Mouse (Mus musculus) hindbrain, postnatal 0 days (tissue): ENCODE data around the gene Ephb2. TPM values are rescaled to one million over a fixed set of nuclear protein-coding genes. Genes with fewer than 3 reads are reported as not detected.

ENCODE experiments used
- ATAC-seq: fragments of 200-750 bp; cut with Nextera tagmentation; 2 replicates; pipeline ENCODE4 v1.8.0; 2017; ENCODE audit warnings: mild to moderate bottlenecking, moderate TSS enrichment, moderate library complexity
- DNase-seq: peaks from one replicate; pipeline ENCODE4 v3.0.0-alpha.2; 2015; ENCODE audit warnings: low spot score
- H3K27ac ChIP-seq: fragments of 300-500 bp; sonication (generic); 2 replicates; pipeline ENCODE4 v1.5.1; 2014; ENCODE audit warnings: mild to moderate bottlenecking
- H3K27me3 ChIP-seq: fragments of 300-500 bp; sonication (generic); 2 replicates; pipeline ENCODE4 v1.6.1; 2014; ENCODE audit warnings: low read length, mixed read lengths; ENCODE audit not compliant: insufficient read depth
- H3K36me3 ChIP-seq: fragments of 300-500 bp; sonication (generic); 2 replicates; pipeline ENCODE4 v1.6.1; 2014; ENCODE audit warnings: low read length, mixed read lengths; ENCODE audit not compliant: insufficient read depth
- H3K4me1 ChIP-seq: fragments of 300-500 bp; sonication (generic); 2 replicates; pipeline ENCODE4 v1.6.1; 2014; ENCODE audit warnings: antibody characterized with exemption, low read length, mixed read lengths; ENCODE audit not compliant: insufficient read depth
- H3K4me2 ChIP-seq: fragments of 300-500 bp; sonication (generic); 2 replicates; pipeline ENCODE4 v1.6.1; 2014; ENCODE audit warnings: low read depth, mild to moderate bottlenecking, low read length, moderate library complexity, mixed read lengths
- H3K4me3 ChIP-seq: fragments of 300-500 bp; sonication (generic); 2 replicates; pipeline ENCODE4 v1.5.1; 2014; ENCODE audit warnings: low read length
- H3K9ac ChIP-seq: fragments of 300-500 bp; sonication (generic); replicated peaks from 2 replicates; pipeline ENCODE4 v1.6.1; 2014; ENCODE audit warnings: mild to moderate bottlenecking, low read length, moderate library complexity, mixed read lengths
- H3K9me3 ChIP-seq: fragments of 300-500 bp; sonication (generic); 2 replicates; pipeline ENCODE4 v1.6.1; 2016; ENCODE audit warnings: low read length, mixed read lengths
- CTCF ChIP-seq: IDR thresholded peaks from 2 replicates; pipeline ENCODE4 v1.5.1; 2016; ENCODE audit warnings: antibody characterized with exemption, control low read depth, low read depth
- WGBS: fragments of 180-500 bp; shearing (Covaris S2); extraction: QIAGEN DNeasy Blood & Tissue Kit; methylation state at CpG from one replicate; pipeline ENCODE4 v1.1.7; 2014; 5-methylcytosine and 5-hydroxymethylcytosine counted together
- polyA plus RNA-seq: library from polyadenylated mRNA; unstranded; fragments of >200 nt; fragmentation: Nextera tagmentation; extraction: Ambion mirVana; gene quantifications from 2 replicates; pipeline ENCODE4 v1.2.1, GENCODE M21; 2015
- total RNA-seq: library from RNA; depleted of rRNA; stranded (reverse); fragments of >200 nt; gene quantifications from 2 replicates; pipeline ENCODE4 v1.2.3, GENCODE M21; 2014

The Ephb2 gene
- total and polyA plus RNA-seq, 2 experiments from 2014 or later: 13.0 to 136 TPM

- 55% methylated on average over 23 of the region's 23 CpGs for WGBS
- H3K4me2 ChIP-seq: no peak overlapping the region
- DNase-seq (no peak), ATAC-seq (no peak)
- H3K9ac ChIP-seq: no peak overlapping the region
- no peak for TF ChIP-seq CTCF
- peaks cover 14% of the 10 kb centered on the region; the same call in 1 of the 2 replicates for H3K4me1 ChIP-seq
- H3K9me3 ChIP-seq: no peaks in the 10 kb centered on the region
- no peaks in the 10 kb centered on the region for H3K36me3 ChIP-seq
- no peaks in the 10 kb centered on the region for H3K27me3 ChIP-seq
- H3K4me3 ChIP-seq: no peak overlapping the region
- no peak overlapping the region; the same call in 1 of the 2 replicates for H3K27ac ChIP-seq
Observed at GRCm38 (mm10) chr4:136797677-136798569, 37.9 kb downstream of the Ephb2 start.

GRCm38 (mm10) chr4:136793320-136793719 is 42.5 kb downstream of the Ephb2 start:
- ATAC-seq (peak; percentile 39; the same call in 1 of the 2 replicates), DNase-seq (no peak)
- H3K27me3 ChIP-seq: no peaks in the 10 kb centered on the region
- 0 out of 2 replicates have a peak, but pooled peaks cover 5% of the 10 kb centered on the region for H3K4me1 ChIP-seq
- 49% methylated on average over 11 of the region's 11 CpGs for WGBS
- no peak overlapping the region for H3K9ac ChIP-seq
- H3K36me3 ChIP-seq: no peaks in the 10 kb centered on the region
- 0 out of 2 replicates have a peak overlapping the region, but pooled peaks have one; percentile 0 for H3K27ac ChIP-seq
- no peak for TF ChIP-seq CTCF
- no peaks in the 10 kb centered on the region for H3K9me3 ChIP-seq
- H3K4me3 ChIP-seq: no peak overlapping the region
- H3K4me2 ChIP-seq: no peak overlapping the region

- 61% methylated on average over 6 of the region's 6 CpGs for WGBS
- Histone ChIP-seq H3K4me2 (no peak overlapping the region), H3K9ac (no peak overlapping the region), H3K36me3 (no peaks in the 10 kb centered on the region), H3K4me1 (peaks cover 9% of the 10 kb centered on the region; the same call in 1 of the 2 replicates), H3K27me3 (no peaks in the 10 kb centered on the region), H3K4me3 (no peak overlapping the region), H3K9me3 (no peaks in the 10 kb centered on the region), H3K27ac (no peak overlapping the region)
- ATAC-seq: 0 out of 2 replicates have a peak, but pooled peaks have one; percentile 21
- no peak for DNase-seq
- no peak for TF ChIP-seq CTCF
Observed at GRCm38 (mm10) chr4:136789821-136790220, 46.0 kb downstream of the Ephb2 start.

- DNase-seq (no peak), ATAC-seq (no peak)
- 56% methylated on average over 4 of the region's 4 CpGs for WGBS
- H3K36me3 ChIP-seq: no peaks in the 10 kb centered on the region
- TF ChIP-seq CTCF: no peak
- no peak overlapping the region for H3K4me3 ChIP-seq
- H3K4me2 ChIP-seq: no peak overlapping the region
- H3K9ac ChIP-seq: no peak overlapping the region
- H3K9me3 ChIP-seq: no peaks in the 10 kb centered on the region
- peaks cover 18% of the 10 kb centered on the region for H3K4me1 ChIP-seq
- no peaks in the 10 kb centered on the region for H3K27me3 ChIP-seq
- no peak overlapping the region for H3K27ac ChIP-seq
Observed at GRCm38 (mm10) chr4:136787357-136787756, 48.4 kb downstream of the Ephb2 start.

GRCm38 (mm10) chr4:136786453-136787276 is 49.1 kb downstream of the Ephb2 start:
- ATAC-seq (peak; percentile 37), DNase-seq (peak; percentile 65)
- H3K4me3 ChIP-seq: no peak overlapping the region
- no peak for TF ChIP-seq CTCF
- no peak overlapping the region for H3K9ac ChIP-seq
- H3K9me3 ChIP-seq: no peaks in the 10 kb centered on the region
- H3K4me2 ChIP-seq: 0 out of 2 replicates have a peak overlapping the region, but pooled peaks have one; percentile 3
- no peak overlapping the region for H3K27ac ChIP-seq
- no peaks in the 10 kb centered on the region for H3K27me3 ChIP-seq
- 26% methylated on average over 26 of the region's 26 CpGs for WGBS
- H3K4me1 ChIP-seq: peaks cover 24% of the 10 kb centered on the region
- no peaks in the 10 kb centered on the region for H3K36me3 ChIP-seq

- TF ChIP-seq CTCF: no peak
- ATAC-seq (peak; percentile 69), DNase-seq (peak; percentile 80)
- H3K36me3 ChIP-seq: no peaks in the 10 kb centered on the region
- 24% methylated on average over 22 of the region's 22 CpGs for WGBS
- H3K9me3 ChIP-seq: no peaks in the 10 kb centered on the region
- no peak overlapping the region for H3K4me3 ChIP-seq
- peak overlapping the region; percentile 41 for H3K27ac ChIP-seq
- no peak overlapping the region for H3K4me2 ChIP-seq
- H3K4me1 ChIP-seq: peaks cover 28% of the 10 kb centered on the region
- no peak overlapping the region for H3K9ac ChIP-seq
- no peaks in the 10 kb centered on the region for H3K27me3 ChIP-seq
Observed at GRCm38 (mm10) chr4:136783552-136784150, 52.1 kb downstream of the Ephb2 start.
